In the genomic region with DNA sequence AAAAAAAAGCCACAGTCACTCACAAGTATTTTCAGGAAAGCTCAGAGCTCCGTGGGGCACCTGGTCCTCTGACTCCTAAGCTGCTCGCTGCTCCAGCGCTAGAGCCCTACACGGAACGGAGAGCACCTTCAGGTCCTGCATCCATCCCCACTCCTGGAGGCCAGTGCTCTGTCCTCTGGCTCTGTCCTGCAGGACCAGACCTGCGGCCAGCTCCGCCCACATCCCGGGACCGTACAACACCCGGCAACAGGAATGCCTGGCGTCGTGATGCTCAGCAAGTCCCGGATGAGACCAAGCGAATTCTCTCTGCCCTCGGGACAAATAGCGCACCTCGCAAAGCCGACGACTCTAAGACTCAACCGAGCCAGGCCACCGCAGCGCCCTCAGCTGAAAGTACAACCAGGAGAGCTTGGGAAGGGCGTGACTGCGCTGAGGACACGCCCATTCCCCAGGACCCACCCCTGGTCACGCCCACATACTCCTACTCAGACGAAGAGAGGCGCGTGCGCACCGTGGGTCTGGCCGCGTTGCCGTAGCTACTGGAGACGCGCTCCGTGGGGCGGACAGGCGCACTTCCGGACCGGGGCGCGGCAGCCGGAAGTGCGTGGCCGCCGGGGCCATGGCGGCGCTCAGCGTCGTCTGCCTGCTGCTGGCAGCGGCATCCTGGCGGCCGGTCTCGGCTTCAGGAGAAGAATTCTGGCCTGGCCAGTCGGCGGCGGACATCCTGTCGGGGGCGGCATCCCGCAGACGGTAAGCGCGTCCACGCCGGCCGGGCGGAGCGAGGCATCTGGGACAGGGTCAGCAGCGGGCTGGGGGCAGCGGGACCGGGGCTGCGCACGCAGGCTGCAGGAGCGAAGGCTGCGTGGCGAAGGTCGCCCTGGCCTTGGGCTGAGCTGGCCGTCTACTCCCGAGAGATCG, we compare ENCODE assay signal across 8 mouse cellular contexts. TPM values are rescaled to one million over a fixed set of nuclear protein-coding genes. Genes with fewer than 3 reads are reported as not detected.
DNase-seq lines count a peak whose midpoint lies in the region; ATAC-seq and TF ChIP-seq lines count a peak whose summit lies in the region.

A gene (plus strand): TSS at position 515 of the 918 bp plus-strand sequence.

- H3K9me3 ChIP-seq in megakaryocyte, embryonic 14.5 days: no peaks in the 10 kb centered on the region

- peak within 1 kb of the TSS; percentile 87 for H3K4me3 ChIP-seq in cortical plate, adult 2 months (ENCODE audit: insufficient read depth, low read length)
- peak within 1 kb of the TSS; percentile 99 for H3K4me3 ChIP-seq in megakaryocyte, embryonic 14.5 days (replicated peaks)

- peak; percentile 85 for TF ChIP-seq POLR2A in cortical plate, adult 2 months (IDR thresholded peaks at IDR 0.05; ENCODE audit: extremely low read depth, insufficient read depth, low read length)

- DNase-seq in gastrocnemius, adult 8-10 months (ENCODE audit: low spot score in 2 of 2): peak; percentile 91 to 96
- DNase-seq in hindlimb bud, embryonic 11.5 days (ENCODE audit: extremely low spot score, low read depth, low spot score): peak; percentile 92
- DNase-seq in left cerebral cortex, adult 8-10 months (ENCODE audit: low spot score in 2 of 2): peak; percentile 74 to 95
- peak; percentile 98 for DNase-seq in right cerebral cortex, postnatal 10 days (ENCODE audit: low spot score in 2 of 2)
- peak; percentile 93 for DNase-seq in urinary bladder, postnatal 25 days (ENCODE audit: low spot score)

- no peaks in the 10 kb centered on the region for H3K27me3 ChIP-seq in megakaryocyte, embryonic 14.5 days (replicated peaks)

- peaks cover 1% of the 10 kb centered on the region; the same call in 1 of the 2 replicates for H3K4me1 ChIP-seq in cortical plate, adult 2 months (ENCODE audit: control insufficient read depth, insufficient read depth, low read length)
- peaks cover 53% of the 10 kb centered on the region for H3K4me1 ChIP-seq in megakaryocyte, embryonic 14.5 days

- peak within 1 kb of the TSS; percentile 19; the same call in 1 of the 2 replicates for H3K27ac ChIP-seq in cortical plate, adult 2 months (ENCODE audit: insufficient read depth, low read length)

- peak; percentile 95 for ATAC-seq in activated CD4-positive, CD25-positive, alpha-beta regulatory T cell, adult 4 months

- H3K36me3 ChIP-seq in megakaryocyte, embryonic 14.5 days (replicated peaks; ENCODE audit: low read length): peaks cover 47% of the 10 kb centered on the region

- no peak for TF ChIP-seq CTCF in cortical plate, adult 2 months (IDR thresholded peaks at IDR 0.05; ENCODE audit: extremely low read depth, insufficient read depth, low read length)

RNA-seq across cellular contexts. Expression of the gene that starts here (rescaled TPM):
- polyA plus RNA-seq in activated CD4-positive, CD25-positive, alpha-beta regulatory T cell, adult 4 months (2017; shearing (Covaris generic)): 10 to 100 TPM; 18.5 to 19.9 TPM
- polyA plus RNA-seq in cortical plate, adult 2 months (2012; rRNA removed): 30.5 and 30.6 TPM in 2 replicates
- total RNA-seq in gastrocnemius, adult 8-10 months (2022): 10 to 100 TPM; 22.7 to 29.5 (median 23.8) TPM
- total RNA-seq in left cerebral cortex, adult 8-10 months (2022): 10 to 100 TPM; 27.8 to 34.4 (median 30.4) TPM
- polyA plus RNA-seq in megakaryocyte, embryonic 14.5 days (2012; ENCODE audit: insufficient read depth, low replicate concordance): 78.3 and 80.8 TPM in 2 replicates

Comparison
In these comparisons a context has a peak if more than half of its experiments do, and no peak if none do; other contexts are left out.
1. Peak in every context shown above with its lines: DNase-seq, ATAC-seq, H3K4me3 ChIP-seq and H3K27ac ChIP-seq.